Mouse (Mus musculus) large intestine, adult 2 months (tissue): Measurements from ENCODE around the gene Toporsl. TPM values are rescaled to one million over a fixed set of nuclear protein-coding genes. Genes with fewer than 3 reads are reported as not detected.

Source experiments
- DNase-seq: peaks from one replicate; pipeline ENCODE4 v3.0.0-alpha.2; 2012; ENCODE audit warnings: low read depth, low spot score
- WGBS: fragments of 180-500 bp; shearing (Covaris S2); methylation state at CpG from one replicate; pipeline ENCODE4 v1.1.7; 2018; 5-methylcytosine and 5-hydroxymethylcytosine counted together
- polyA plus RNA-seq: library from polyadenylated mRNA; depleted of rRNA; stranded (reverse); fragments of >200 nt; gene quantifications from 2 replicates; pipeline ENCODE4 v1.2.3, GENCODE M21; 2012; rRNA removed

Toporsl gene
- polyA plus RNA-seq, result not detected in 2 replicates

DNA sequence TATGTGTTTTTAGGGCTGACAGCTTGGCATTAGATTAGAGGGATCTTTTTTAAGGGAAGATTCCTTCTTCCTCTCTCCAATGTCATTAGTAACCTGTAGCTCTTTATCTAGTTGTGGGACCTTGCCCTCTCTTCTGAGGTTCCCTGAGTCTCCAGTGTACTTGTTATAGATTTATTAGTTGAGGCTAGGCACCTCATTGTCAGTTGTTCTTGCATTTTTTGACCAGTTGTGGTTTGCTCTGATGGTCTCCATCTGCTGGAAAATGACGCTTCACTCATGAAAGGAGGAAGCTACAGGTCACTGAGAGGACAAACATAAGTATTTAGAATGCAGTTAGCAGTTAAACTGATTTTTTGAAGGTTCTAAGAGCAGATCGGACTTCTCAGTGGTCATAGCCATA, at the start of gene Toporsl:
Toporsl (plus strand) TSS at position 348 of the 400 bp plus-strand sequence.
- WGBS, result 45% methylated on average over 2 of the region's 2 CpGs

GRCm38 (mm10) chr4:52557672-52558071, 38.4 kb upstream of the Toporsl start:
- DNase-seq, result no peak
- WGBS, result 69% methylated on average over 1 of the region's 1 CpGs

More for the DNA sequence above, at the start of gene Toporsl:
- DNase-seq, result no peak

DNA sequence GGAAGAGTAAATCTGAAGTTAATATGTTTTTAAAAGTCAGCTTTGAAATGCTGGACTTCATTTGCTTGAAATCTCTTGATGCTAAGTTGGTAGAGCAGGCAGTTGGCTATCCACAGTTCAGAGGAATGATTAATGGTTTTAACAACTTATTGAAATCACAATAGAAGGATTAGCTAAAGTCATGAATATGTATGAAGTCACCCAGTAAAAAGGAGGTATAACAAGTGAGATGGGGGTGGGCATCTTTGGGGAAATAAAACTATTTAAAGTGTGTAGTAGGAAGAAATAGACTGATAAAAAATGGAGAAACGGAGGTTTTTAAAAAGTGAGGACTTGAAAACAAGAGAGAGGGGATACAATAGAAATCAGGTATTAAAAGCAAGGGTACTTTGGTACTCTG, 38.0 kb upstream of the Toporsl start:
- 51% methylated on average over 1 of the region's 1 CpGs for WGBS
- no peak for DNase-seq

GRCm38 (mm10) chr4:52563859-52564258, 32.2 kb upstream of the Toporsl start:
- DNase-seq, result no peak
- WGBS, result 92% methylated on average over 1 of the region's 1 CpGs

DNA sequence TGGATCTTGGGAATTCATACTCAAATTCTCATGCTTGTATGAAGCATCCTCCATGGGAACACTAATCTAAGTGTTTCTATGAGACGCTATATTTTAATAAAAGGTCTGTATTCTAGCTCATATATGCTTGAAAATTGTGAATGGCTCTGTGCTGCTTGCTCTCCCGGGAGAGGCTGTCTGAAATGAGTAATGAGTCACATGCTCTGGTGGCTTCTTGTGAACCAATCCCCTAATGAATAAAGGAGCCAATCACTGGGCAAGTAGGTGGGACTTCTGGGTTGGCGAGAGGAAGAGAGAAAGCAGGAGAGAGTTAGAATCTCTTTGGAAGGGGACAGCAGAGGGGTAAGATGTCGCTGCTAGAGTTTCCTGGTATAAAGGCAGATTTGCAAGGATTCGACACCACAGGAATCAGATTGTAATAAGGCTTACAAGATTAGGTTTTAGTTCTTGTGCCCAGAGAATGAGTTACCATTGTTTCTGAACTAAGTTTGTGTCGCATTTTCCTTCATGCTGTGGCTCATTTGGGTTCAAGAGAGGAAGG, 9.8 kb upstream of the Toporsl start:
- DNase-seq, result no peak
- 71% methylated on average over 6 of the region's 6 CpGs for WGBS

GRCm38 (mm10) chr4:52593821-52594356, 2.2 kb upstream of the Toporsl start:
- WGBS, result 81% methylated on average over 4 of the region's 4 CpGs
- DNase-seq, result no peak

DNA sequence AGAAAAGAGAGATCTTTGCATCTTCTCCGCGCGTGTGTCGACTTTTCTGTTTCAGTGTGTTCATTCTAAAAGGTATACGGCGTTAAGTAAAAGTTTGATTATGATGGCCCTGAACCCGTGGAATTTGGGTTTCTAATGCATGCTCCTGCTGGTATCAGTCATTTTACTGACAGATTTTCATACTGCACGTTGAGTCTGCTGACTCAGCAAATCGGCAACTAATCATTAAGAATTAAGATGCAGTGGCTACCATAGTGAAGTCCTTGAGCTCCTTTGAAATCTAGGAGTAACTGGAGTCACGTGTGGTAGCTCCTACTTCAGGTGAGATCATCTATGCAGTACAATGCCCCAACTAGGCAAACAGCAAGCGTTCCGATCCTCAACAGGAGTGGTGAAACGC, 1.4 kb upstream of the Toporsl start:
- 87% methylated on average over 13 of the region's 13 CpGs for WGBS
- no peak for DNase-seq

GRCm38 (mm10) chr4:52598180-52598881, 2.3 kb downstream of the Toporsl start:
- no peak for DNase-seq
- WGBS, result 72% methylated on average over 7 of the region's 7 CpGs

DNA sequence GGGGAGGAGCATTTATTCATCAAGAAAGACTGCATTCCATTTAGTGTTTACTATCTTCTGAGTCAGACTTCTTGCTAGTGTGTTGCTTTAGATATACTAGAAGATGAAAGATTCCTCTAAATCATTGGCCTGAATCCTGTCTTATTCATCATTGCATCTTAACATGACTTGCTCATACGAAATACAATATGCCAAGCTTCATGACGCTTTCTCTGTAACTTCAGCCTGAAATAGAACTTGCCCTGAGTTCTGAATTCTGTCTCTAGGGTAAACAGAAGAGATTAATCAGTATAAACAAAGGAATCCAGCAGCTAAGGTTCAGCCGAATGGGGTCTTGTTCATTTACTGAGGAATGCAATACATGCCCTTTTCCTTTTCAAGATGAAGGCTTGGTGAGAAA, 10.8 kb downstream of the Toporsl start:
- whole genome bisulfite sequencing, result 54% methylated on average over 3 of the region's 3 CpGs
- DNase-seq, result no peak

GRCm38 (mm10) chr4:52634986-52635385, 38.9 kb downstream of the Toporsl start:
- 78% methylated on average over 6 of the region's 6 CpGs for WGBS
- DNase-seq, result no peak

GRCm38 (mm10) chr4:52647791-52648190, 51.7 kb downstream of the Toporsl start:
- 35% methylated on average over 4 of the region's 4 CpGs for WGBS
- no peak for DNase-seq

DNA sequence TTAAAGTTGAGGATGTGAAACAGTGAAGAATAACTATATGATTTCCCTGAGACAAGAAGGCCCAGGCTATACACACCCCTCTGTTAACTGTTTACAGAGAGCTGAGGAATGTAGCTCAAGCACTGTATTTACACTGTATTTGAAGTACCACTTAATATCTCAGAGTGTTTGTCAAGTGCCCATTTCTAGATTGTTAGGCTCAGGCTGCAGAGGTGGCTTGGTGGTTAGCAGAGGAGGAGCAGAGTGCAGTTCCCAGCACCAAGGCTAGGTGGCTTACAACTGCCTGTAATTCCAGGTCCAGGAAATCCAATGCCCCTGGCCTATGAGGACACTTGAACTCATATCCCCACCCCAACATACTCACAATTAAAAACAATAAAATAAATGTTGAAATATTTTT, 63.6 kb downstream of the Toporsl start:
- DNase-seq, result no peak

DNA sequence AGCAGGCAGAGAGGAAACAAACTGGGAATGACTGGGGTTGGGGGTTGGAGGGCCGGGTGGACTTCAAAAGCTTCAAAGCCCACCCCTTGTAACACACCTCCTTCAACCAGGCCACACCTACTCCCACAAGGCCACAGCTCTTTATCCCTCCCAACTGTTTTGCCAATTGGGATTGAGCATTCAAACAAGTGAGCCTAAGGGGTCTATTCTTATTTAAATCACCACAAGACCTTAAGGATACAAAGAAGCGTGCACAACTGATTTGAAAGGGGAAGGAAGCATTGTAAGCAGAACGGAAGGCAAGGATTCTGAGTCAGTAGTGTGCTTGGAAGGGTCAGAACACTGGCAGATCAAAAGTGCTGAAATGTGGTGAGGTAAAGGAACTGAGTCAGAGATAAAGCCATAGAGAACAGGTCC, 64.6 kb downstream of the Toporsl start:
- DNase-seq, result no peak
- 36% methylated on average over 3 of the region's 3 CpGs for WGBS

DNA sequence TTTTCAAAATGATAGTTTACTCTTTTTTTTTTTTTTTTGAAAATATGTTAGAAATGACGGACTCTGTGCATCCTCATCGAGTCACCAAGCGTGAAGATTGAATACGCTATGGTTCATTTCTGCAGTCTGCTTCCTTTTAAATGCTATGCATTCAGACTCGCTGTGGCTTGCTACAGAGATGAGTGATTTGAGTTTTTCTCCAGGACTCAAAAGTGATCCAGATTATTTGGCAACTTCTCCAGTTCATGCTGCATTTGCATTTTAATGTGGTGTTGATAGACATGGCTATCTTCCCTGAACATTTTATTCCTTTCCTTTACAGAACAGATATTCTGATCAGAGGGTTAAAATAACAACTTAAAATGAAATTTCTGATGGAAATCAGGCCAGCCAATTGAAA, 65.2 kb downstream of the Toporsl start:
- DNase-seq, result no peak
- WGBS, result 85% methylated on average over 5 of the region's 5 CpGs

Other genes starting within 250 kb of the Toporsl start
- 2.8 and 4.2 TPM in 2 replicates for gene Smc2, start 157.0 kb upstream of the Toporsl start, polyA plus RNA-seq
- 0.97 TPM in 1 of 2 replicates, not detected in the other for gene Vma21-ps, start 99.0 kb upstream of the Toporsl start, polyA plus RNA-seq
- not detected in 2 replicates for gene Olfr275, start 218.3 kb downstream of the Toporsl start, polyA plus RNA-seq